Mouse (Mus musculus): ENCODE measurements around the gene Fbxo34.
"Not testable (repeated sequence)": the region's sequence is repeated elsewhere in the genome, so short reads cannot be mapped to it uniquely, and the experiment has no call there.

Fbxo34 gene

DNA sequence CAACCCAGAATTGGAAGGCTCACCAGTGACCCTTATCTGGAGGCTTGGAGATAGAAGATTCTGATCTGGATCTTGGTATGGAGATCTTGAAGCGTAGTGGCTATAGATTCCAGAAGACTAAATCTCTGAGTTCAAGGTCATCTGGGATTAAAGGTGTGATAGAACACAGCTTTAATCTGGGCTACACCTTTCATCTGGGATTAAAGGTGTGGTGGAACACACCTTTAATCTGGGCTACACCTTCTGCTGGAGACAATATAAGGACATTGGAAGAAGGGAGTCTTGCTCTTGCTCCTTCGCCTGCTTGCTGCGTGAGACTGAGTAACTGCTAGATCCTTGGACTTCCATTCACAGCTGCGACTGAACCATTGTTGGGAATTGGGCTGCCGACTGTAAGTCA, at the start of gene Fbxo34:
TSS of gene Fbxo34 (plus strand) at position 301 of the 400 bp plus-strand sequence.
- DNase-seq, result not testable (repeated sequence)

DNA sequence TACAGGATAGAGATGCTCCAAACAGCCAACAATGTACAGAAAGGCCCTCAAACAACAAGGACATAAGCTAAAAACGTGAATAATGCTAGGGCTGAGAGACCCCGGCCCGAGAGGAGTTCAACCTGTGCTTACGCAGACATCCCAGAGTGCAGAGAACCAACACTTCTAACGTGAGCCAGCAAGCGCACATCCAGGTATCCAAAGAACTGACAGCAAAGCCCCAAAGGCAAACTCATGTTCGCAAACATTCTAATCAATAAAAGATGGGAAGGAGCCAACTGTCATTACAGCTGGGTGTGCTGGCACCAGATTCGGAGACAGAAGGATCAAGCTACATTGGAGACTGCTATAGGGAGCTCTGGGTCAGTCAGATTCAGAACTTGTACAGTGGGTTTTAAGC, 47.5 kb upstream of the Fbxo34 start:
- no peak for DNase-seq

DNA sequence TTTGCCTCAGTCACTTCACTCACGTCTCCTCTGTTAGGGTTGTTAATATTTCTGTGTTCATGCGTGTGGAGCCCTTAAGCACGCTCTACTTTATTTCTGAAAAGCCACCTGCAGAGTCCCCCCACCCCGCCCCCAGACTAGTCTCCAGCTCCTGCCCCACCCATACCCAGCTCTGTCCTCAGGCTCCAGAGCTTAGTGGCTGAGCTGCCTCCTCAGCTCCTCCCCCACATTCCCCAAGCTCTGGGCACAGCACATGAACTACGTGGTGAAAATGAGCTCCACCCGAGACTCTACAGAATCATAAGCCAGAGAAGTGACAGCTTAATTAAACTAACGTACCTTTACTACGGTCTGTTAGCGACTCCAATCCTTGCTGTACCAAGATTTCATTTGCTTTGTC, 44.2 kb upstream of the Fbxo34 start:
- no peak for DNase-seq

GRCm38 (mm10) chr14:47417346-47417745, 32.9 kb upstream of the Fbxo34 start:
- no peak for DNase-seq

GRCm38 (mm10) chr14:47417775-47418665, 32.2 kb upstream of the Fbxo34 start, which contains the start of gene Dlgap5:
Gene Dlgap5, minus strand, starts transcription at chr14:47418407.
- peak; percentile 86 for DNase-seq

GRCm38 (mm10) chr14:47418666-47418991, 31.6 kb upstream of the Fbxo34 start:
- no peak for DNase-seq

GRCm38 (mm10) chr14:47419034-47419625, 31.1 kb upstream of the Fbxo34 start:
- DNase-seq, result no peak

- DNase-seq, result no peak
These were observed 30.4 kb upstream of the Fbxo34 start for GRCm38 (mm10) chr14:47419723-47420276.

GRCm38 (mm10) chr14:47421606-47422005, 28.6 kb upstream of the Fbxo34 start:
- no peak for DNase-seq

DNA sequence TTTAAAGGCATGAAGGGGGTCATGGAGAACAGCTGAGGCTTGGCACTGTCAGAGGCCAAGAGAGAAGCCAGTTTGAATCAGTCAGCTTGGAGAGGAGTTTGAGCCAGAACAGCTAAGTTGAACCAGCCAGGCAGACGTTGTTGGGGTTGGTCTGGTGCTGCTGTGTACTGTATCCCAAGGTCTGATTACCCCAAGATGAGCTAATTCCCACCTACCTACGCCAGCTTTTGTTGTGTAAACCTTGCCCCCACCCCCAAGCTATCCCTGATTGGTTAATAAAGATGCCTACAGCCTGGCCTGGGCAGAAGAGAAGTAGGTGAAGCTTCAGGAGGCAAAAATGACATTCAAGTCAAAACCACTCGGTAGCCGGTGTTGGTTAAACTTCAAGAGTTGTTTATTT, 27.8 kb upstream of the Fbxo34 start:
- no peak for DNase-seq

- no peak for DNase-seq
These were observed 17.2 kb upstream of the Fbxo34 start for GRCm38 (mm10) chr14:47432987-47433386.

DNA sequence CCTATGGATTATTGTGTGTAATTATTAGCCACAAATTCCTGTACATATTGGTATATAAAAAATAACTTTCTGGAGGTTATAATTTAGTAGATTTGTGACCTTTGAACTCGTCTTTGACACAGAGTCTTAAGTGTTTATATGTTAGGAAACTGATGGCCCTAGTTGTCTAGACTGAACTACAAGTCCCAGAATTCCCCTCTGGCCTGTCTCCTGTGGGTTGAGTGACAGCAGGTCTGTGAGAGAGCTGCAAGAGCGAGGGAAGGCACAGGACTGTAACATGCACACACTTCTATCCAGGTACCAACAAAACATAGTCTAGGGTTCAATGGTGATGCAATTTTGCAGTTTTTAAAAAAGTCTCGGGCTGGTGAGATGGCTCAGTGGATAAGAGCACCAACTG, 11.3 kb upstream of the Fbxo34 start:
- DNase-seq, result no peak

DNA sequence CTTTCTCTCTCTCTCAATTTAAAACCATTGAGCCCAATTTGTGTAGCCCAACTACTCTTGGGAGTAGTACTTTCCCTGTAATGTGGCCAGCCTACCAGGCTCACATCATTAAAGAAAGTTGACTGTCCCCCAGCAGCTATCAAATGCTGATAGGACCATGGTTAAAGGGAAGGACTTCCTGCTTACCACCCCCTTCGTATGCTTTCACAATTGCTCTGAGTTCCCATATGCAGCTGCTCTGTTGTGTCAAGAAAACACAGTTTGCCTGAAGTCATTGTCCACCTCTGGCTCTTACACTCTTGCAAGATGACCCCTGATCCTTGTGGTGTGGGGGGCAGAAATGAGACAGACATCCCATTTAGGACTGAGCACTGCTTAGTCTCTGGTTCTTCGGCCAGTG, 5.3 kb upstream of the Fbxo34 start:
- DNase-seq, result no peak

- DNase-seq, result no peak
These were observed 4.7 kb upstream of the Fbxo34 start for GRCm38 (mm10) chr14:47445331-47446095.

DNA sequence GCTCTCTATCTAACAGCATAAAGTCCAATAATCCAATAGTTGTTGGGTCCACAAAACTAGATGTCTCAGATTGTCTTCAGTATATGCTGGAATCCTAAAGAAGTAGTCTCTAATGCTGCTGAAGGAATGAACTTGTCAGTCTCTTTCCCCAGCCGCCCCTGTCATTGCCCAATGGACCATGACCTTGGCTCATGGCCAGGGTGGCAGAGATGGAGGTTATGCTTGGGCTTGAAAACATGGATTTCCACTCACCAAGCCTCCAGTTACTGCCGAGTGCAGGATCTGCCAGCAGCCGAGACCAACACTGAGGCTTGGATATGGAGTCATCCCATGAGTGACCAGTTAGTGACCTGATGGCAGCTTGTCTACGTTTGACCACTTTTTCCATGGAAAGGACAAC, 9.3 kb downstream of the Fbxo34 start:
- no peak for DNase-seq

DNA sequence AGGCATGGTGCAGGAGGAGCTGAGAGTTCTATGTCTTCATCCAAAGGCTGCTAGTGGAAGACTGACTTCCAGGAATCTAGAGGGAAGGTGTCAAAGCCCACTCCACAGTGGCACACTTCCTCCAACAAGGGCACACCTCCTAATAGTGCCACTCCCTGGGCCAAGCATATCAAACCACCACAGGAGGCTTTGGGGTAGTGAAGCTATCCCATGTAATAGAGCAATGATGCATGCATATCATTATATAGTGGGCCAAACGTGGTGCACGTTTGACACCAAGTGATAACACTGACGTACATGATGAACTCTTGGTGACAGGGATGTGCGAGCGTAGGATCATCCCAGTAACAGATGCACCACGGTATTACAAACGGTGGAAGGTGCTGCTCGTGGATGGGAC, 11.8 kb downstream of the Fbxo34 start:
- DNase-seq, result no peak

GRCm38 (mm10) chr14:47462453-47462852, 12.2 kb downstream of the Fbxo34 start:
- no peak for DNase-seq

DNA sequence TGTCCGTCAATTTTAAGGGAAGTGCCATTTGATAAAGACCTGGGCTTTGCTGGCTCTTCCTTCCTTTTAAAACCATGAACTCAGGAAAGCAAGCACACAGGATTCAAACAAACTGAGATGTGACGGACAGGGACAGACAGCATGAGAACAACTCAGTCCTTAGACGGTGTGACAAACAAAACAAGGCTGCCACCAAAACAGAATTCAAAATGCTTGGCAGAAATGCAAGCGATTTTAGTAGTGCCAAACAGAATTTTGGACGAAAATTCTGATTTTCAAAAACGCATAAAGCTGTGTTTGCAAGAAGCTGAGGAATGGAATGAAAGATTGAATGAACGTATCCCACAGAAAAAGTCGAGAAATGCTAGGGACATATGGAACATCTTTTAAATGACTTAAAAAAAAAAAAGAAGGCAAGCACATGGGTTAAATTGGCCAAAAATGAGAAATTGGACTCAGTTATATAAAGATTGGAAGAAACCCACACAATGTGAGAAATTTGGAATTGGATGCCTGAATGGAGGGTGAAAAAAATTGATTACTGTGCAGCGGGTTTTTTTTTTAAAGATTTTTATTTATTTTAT, 12.7 kb downstream of the Fbxo34 start:
- DNase-seq, result no peak

DNA sequence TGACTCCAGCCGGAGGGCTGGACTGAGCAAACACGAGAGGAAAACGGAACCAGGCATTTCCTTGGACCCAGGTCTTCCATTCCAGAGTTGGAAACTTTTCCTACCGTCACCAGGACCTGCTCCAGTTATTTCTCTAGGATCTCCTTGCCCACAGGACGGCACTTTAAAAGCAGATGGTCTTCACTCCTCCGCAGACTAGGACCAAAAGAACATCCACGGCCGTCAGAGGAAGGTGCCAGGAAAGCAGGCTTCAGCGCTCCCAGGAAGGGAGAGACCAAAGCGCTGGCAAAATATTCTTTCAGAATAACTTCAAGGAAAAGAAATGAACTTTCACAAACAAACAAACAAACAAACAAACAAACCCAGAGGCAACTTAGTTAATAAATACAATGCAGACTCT, 14.2 kb downstream of the Fbxo34 start:
- no peak for DNase-seq

GRCm38 (mm10) chr14:47465468-47466175, 15.4 kb downstream of the Fbxo34 start:
- DNase-seq, result no peak

DNA sequence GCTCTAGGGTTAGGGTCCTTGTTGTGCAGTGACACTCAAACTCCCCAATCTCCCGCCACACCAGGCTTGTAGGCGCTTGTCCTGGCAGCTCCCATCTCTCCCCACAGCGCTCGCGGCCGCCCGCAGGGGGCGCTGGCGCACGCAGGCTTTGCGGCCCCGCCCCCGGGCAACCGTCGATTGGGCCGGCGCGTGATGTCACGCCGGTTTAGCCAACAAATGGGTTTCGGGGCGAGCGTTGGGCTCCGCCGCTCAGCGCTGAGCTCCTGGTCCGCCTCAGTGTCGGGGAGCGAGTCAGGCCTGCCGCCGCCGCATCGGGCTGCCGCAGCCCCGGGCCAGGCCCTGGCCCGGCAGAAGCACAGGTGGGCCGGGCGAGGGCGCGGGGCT, 22.1 kb downstream of the Fbxo34 start:
- peak; percentile 96 for DNase-seq
